Mouse (Mus musculus): ENCODE results near the gene Traip. TPM values are rescaled to one million over a fixed set of nuclear protein-coding genes. Genes with fewer than 3 reads are reported as not detected.

Traip gene
- polyA plus RNA-seq (2016; fragmentation: Nextera tagmentation; extraction: Ambion mirVana), result 35.8 and 41.7 TPM in 2 replicates

DNA sequence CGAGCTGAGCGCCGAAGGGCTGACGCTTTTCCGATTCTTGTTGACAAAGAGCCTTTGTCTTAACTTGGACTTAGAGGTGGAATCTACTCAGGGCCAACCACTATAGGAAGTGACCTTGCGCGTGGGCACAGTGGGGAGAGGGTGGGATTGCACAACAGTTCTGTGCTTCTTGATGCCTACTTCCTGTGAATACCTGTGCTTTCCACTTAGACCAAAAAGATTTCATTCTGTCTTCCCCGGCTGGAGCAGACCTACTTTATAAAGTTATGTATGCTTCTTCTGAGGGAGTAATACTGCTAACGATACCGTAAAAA is at the start of gene Traip:
TSS of gene Traip (plus strand) at position 215 of the 314 bp plus-strand sequence.
- peak within 1 kb of the TSS; percentile 91 for H3K27ac ChIP-seq (replicated peaks)
- H3K4me3 ChIP-seq, result peak within 1 kb of the TSS; percentile 91
- H3K4me1 ChIP-seq, result peaks cover 28% of the 10 kb centered on the region
- H3K36me3 ChIP-seq, result peaks cover 32% of the 10 kb centered on the region
- no peaks in the 10 kb centered on the region for H3K9me3 ChIP-seq (replicated peaks)
- H3K27me3 ChIP-seq (ENCODE audit: low read depth, poor library complexity, severe bottlenecking), result no peaks in the 10 kb centered on the region
- no peak for DNase-seq (ENCODE audit: low spot score)
- 93% methylated on average over 10 of the region's 10 CpGs for WGBS

DNA sequence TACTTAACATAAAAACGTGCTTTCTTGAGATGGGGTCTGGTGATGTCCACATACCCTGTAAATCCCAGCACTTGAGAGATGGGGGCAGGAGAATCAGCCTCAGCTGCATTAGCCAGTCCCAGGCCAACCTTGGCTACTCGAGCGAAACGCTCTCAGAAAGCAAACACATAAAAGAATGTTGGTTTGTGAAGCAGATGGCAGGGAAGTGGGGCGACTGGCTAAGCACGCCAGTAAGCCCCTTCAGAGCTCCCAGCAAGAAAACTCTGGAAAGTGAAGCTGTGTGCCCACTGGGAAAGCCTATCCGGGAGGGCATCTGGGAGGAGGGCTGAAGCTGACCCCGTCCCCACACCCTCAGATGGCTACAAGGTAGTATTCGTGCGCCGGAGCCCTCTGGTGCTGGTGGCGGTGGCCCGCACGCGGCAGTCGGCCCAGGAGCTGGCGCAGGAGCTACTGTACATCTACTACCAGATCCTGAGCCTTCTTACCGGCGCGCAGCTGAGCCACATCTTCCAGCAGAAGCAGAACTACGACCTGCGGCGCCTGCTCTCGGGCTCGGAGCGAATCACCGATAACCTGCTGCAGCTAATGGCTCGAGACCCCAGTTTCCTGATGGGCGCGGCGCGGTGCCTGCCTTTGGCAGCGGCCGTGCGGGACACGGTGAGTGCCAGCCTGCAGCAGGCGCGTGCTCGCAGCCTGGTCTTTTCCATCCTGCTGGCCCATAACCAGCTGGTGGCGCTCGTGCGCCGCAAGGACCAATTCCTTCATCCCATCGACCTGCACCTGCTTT is 48.9 kb upstream of the Traip start:
- H3K27me3 ChIP-seq (ENCODE audit: low read depth, poor library complexity, severe bottlenecking), result peaks cover 59% of the 10 kb centered on the region
- peak; percentile 83 for DNase-seq (ENCODE audit: low spot score)
- peaks cover 11% of the 10 kb centered on the region; the same call in 1 of the 2 replicates for H3K36me3 ChIP-seq
- H3K9me3 ChIP-seq (replicated peaks), result no peaks in the 10 kb centered on the region
- WGBS, result 1% methylated on average over 44 of the region's 44 CpGs
- peak overlapping the region; percentile 55 for H3K4me3 ChIP-seq
- peak overlapping the region; percentile 46; the same call in 1 of the 2 replicates for H3K27ac ChIP-seq (replicated peaks)
- H3K4me1 ChIP-seq, result peaks cover 20% of the 10 kb centered on the region

DNA sequence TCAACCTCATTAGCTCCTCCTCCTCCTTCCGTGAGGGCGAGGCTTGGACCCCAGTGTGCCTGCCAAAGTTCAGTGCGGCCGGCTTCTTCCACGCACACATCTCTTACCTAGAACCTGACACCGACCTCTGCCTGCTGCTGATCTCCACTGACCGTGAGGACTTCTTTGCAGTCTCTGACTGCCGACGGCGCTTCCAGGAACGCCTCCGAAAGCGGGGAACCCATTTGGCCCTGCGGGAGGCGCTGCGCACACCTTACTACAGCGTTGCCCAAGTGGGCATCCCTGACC is 48.4 kb upstream of the Traip start:
- no peak for DNase-seq (ENCODE audit: low spot score)
- Histone ChIP-seq H3K27ac (replicated peaks) (no peak overlapping the region), H3K4me3 (peak overlapping the region; percentile 55), H3K27me3 (ENCODE audit: low read depth, poor library complexity, severe bottlenecking) (peaks cover 64% of the 10 kb centered on the region), H3K36me3 (peaks cover 11% of the 10 kb centered on the region; the same call in 1 of the 2 replicates), H3K4me1 (peaks cover 25% of the 10 kb centered on the region), H3K9me3 (replicated peaks) (no peaks in the 10 kb centered on the region)
- WGBS, result 7% methylated on average over 17 of the region's 17 CpGs

DNA sequence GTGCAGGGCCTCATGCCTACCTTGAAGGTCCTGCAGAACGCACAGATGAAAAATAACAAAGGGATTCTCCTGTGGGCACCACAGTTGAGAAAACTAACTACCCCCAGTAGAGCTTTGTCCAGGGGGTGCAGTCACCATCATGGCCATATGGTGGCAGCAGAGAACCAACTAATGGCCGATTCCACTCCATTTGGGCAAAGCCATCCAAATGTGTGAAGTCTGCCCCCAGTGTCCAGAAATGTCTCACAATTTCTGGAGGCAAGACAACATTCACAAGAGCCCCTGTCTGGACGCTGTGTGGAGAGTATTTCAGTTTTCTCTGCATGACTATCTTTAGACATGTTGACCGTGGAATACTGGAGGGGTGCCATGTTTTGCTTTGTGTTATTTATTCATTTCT is 45.2 kb upstream of the Traip start:
- Histone ChIP-seq H3K4me1 (peaks cover 53% of the 10 kb centered on the region), H3K9me3 (replicated peaks) (no peaks in the 10 kb centered on the region), H3K4me3 (no peak overlapping the region), H3K27me3 (ENCODE audit: low read depth, poor library complexity, severe bottlenecking) (peaks cover 75% of the 10 kb centered on the region), H3K36me3 (peaks cover 4% of the 10 kb centered on the region; the same call in 1 of the 2 replicates), H3K27ac (replicated peaks) (no peak overlapping the region)
- WGBS, result 7% methylated on average over 4 of the region's 4 CpGs
- DNase-seq (ENCODE audit: low spot score), result peak; percentile 86

DNA sequence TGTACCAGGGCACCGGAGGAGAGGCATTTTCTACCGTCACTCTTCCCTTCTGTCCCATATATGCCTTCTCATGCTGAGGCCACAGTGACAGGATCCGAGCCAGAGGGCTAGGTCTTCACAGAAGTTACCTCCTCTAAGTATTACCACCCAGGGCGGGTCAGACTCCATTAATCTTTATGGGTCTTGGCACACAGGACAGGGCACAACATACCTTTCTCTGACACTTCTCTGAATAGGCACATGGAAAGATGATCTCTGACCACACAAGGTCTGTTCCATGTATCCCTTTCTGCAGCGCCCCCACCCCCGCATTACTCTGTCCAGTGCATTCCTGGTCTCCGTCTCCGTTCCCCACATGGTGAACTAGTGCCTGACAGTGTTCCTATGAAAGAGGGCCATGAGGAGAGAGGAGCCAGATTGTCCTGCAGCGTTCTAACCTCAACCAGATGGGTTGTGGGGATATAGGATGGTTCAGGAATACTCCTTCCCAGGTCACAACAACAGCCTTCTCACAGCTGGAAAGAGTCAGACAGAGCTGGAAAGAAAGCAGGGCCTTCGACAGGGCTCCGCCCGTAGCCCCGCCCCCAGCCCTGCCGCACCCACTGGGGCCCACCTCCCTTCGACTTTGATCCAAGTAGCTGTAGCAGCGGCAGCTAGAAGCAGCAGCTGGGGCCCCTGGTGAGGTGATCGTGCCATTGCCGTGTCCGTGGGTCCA is 43.5 kb upstream of the Traip start, which contains the start of gene Mst1r:
TSS of gene Mst1r (plus strand) at position 622 of the 715 bp plus-strand sequence.
- Histone ChIP-seq H3K4me3 (peak within 1 kb of the TSS; percentile 51), H3K4me1 (peaks cover 42% of the 10 kb centered on the region), H3K27me3 (ENCODE audit: low read depth, poor library complexity, severe bottlenecking) (peaks cover 58% of the 10 kb centered on the region), H3K9me3 (replicated peaks) (no peaks in the 10 kb centered on the region), H3K27ac (replicated peaks) (peak within 1 kb of the TSS; percentile 77), H3K36me3 (no peaks in the 10 kb centered on the region)
- DNase-seq (ENCODE audit: low spot score), result peak; percentile 67
- WGBS, result 22% methylated on average over 19 of the region's 19 CpGs

DNA sequence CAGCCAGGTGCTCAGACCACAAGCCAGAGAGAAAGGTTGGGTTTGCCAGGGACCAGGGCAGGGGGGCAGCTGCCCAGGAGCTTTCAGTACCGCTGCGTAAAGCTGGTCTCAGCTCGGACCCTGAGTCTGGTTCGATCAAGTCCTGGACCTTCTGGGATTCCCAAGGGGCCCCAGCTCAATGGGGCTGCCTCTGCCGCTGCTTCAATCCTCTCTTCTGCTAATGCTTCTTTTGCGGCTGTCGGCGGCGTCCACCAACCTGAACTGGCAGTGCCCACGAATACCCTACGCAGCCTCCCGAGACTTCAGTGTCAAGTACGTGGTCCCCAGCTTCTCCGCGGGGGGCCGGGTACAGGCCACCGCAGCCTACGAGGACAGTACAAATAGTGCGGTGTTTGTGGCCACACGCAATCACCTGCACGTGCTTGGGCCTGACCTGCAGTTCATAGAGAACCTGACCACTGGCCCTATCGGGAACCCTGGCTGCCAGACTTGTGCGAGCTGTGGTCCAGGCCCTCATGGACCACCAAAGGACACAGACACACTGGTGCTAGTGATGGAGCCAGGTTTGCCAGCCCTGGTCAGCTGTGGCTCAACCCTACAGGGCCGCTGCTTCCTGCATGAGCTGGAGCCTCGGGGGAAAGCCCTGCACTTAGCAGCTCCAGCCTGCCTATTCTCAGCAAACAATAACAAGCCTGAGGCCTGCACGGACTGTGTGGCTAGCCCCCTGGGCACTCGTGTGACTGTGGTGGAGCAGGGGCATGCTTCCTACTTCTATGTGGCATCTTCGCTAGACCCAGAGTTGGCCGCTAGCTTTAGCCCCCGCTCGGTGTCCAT is 42.8 kb upstream of the Traip start:
- H3K4me1 ChIP-seq, result peaks cover 37% of the 10 kb centered on the region
- no peaks in the 10 kb centered on the region for H3K9me3 ChIP-seq (replicated peaks)
- 47% methylated on average over 31 of the region's 31 CpGs for WGBS
- H3K27ac ChIP-seq (replicated peaks), result peak overlapping the region; percentile 77
- H3K36me3 ChIP-seq, result no peaks in the 10 kb centered on the region
- no peak for DNase-seq (ENCODE audit: low spot score)
- peak overlapping the region; percentile 51 for H3K4me3 ChIP-seq
- peaks cover 50% of the 10 kb centered on the region for H3K27me3 ChIP-seq (ENCODE audit: low read depth, poor library complexity, severe bottlenecking)

DNA sequence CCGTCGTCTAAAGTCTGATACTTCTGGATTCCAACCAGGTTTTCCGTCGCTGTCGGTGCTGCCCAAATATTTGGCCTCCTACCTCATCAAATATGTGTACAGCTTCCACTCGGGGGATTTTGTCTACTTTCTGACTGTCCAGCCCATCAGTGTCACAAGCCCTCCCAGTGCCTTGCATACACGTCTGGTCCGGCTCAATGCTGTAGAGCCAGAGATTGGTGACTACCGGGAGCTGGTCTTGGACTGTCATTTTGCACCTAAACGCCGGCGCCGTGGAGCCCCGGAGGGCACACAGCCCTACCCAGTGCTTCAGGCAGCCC is 42.2 kb upstream of the Traip start:
- H3K9me3 ChIP-seq (replicated peaks), result no peaks in the 10 kb centered on the region
- H3K4me1 ChIP-seq, result peaks cover 37% of the 10 kb centered on the region
- DNase-seq (ENCODE audit: low spot score), result no peak
- 85% methylated on average over 14 of the region's 14 CpGs for WGBS
- H3K27ac ChIP-seq (replicated peaks), result peak overlapping the region; percentile 53; the same call in 1 of the 2 replicates
- H3K36me3 ChIP-seq, result no peaks in the 10 kb centered on the region
- H3K4me3 ChIP-seq, result no peak overlapping the region
- H3K27me3 ChIP-seq (ENCODE audit: low read depth, poor library complexity, severe bottlenecking), result peaks cover 45% of the 10 kb centered on the region

DNA sequence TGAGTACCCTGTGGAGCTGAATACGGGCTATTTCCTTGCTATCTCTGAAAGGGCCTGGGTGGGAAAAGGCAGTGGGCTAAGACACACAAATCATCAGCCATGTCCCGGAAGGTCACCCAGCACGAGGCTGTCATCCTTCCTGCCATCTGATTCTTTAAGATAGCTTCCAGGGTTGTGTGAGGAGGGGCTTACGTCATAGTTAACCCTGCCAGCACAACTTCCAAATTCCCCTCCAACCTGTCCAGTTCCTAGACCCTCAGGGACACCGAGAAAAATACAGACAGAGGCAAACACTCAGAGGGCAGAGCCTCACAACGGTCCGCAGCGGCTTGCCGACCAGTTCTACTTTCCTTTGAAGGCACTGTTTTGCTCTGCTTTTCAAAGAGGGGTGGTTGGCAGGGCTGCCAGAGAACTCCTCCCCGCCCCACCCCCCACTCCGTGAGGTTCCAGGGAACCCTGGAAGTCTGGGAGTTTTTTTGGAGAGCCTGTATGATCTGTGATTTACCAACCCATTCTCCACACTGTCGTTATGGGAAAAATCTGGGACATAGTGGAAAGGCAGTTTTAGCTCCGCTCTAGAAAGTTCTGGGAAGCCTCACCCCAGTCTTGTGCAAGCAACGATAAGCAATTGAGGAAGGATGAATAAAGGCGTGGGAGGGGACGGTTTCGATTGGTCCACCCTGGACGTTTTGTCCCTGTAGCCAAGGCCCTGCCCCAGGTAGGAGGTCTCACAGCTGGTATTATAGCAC is 41.4 kb upstream of the Traip start:
- Histone ChIP-seq H3K27me3 (ENCODE audit: low read depth, poor library complexity, severe bottlenecking) (peaks cover 37% of the 10 kb centered on the region), H3K9me3 (replicated peaks) (no peaks in the 10 kb centered on the region), H3K27ac (replicated peaks) (0 out of 2 replicates have a peak overlapping the region, but pooled peaks have one; percentile 53), H3K36me3 (no peaks in the 10 kb centered on the region), H3K4me1 (peaks cover 37% of the 10 kb centered on the region), H3K4me3 (no peak overlapping the region)
- 35% methylated on average over 18 of the region's 18 CpGs for WGBS
- DNase-seq (ENCODE audit: low spot score), result no peak

DNA sequence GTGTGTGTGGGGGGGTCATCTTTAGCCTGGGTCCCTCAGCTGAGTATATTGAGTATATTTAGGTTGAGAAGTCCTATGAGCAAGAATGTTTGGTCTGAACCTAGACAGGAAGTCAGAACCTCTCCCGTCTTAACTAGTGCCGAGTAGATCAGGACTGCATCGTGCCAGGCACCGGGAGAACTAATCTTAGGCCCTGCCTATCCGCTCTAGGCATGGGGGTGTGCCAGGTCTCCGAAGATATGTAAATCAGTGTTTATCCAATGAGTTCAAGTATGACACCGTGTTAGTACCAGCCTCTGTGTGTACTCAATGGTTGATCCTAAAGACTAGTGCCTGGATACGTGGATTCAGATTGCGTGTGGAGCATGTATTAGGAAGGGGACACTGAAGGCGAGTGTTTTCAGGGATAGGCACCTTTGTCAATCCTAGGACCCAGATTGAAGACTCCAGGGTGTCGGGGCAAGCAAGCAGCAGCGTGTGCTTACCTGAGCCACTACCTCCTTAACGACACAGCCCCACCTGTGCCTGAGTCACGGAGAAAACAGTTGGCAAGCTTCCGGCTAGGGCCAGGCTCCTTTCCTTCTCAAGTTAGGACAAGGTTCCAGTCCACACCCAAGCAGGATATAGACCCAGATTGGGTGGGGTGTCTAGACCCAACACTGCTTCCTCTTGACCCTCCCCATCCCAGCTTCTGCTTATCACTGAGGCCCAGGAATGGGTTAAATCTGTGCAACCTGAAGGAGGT is 39.7 kb upstream of the Traip start:
- Histone ChIP-seq H3K9me3 (replicated peaks) (no peaks in the 10 kb centered on the region), H3K27ac (replicated peaks) (no peak overlapping the region), H3K4me1 (peaks cover 37% of the 10 kb centered on the region), H3K27me3 (ENCODE audit: low read depth, poor library complexity, severe bottlenecking) (peaks cover 31% of the 10 kb centered on the region), H3K36me3 (no peaks in the 10 kb centered on the region), H3K4me3 (no peak overlapping the region)
- DNase-seq (ENCODE audit: low spot score), result no peak
- 90% methylated on average over 15 of the region's 15 CpGs for WGBS

DNA sequence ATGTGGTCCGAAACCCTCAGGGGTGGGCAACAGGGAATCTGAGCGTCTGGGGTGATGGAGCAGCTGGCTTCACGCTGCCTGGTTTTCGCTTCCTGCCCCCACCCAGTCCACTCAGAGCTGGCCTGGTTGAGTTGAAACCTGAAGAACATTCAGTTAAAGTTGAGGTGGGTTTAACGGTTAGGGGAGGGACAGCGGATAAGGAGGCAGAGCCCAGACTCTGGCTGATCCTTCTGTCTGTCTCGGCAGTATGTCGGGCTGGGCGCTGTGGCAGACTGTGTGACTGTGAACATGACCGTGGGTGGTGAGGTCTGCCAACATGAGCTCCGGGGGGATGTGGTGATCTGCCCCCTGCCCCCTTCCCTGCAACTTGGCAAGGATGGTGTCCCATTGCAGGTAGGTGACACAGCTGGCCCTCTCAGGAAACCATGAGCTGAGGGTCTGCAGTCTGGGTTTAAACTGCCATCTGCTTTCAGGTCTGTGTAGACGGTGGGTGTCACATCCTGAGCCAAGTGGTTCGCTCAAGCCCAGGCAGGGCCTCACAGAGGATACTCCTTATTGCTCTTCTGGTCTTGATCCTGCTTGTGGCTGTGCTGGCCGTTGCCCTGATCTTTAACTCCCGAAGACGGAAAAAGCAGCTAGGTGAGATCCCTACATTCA is 35.0 kb upstream of the Traip start:
- no peak overlapping the region for H3K4me3 ChIP-seq
- H3K4me1 ChIP-seq, result peaks cover 18% of the 10 kb centered on the region
- 85% methylated on average over 16 of the region's 16 CpGs for WGBS
- H3K36me3 ChIP-seq, result no peaks in the 10 kb centered on the region
- peaks cover 4% of the 10 kb centered on the region; the same call in 1 of the 2 replicates for H3K27me3 ChIP-seq (ENCODE audit: low read depth, poor library complexity, severe bottlenecking)
- DNase-seq (ENCODE audit: low spot score), result no peak
- no peaks in the 10 kb centered on the region for H3K9me3 ChIP-seq (replicated peaks)
- no peak overlapping the region for H3K27ac ChIP-seq (replicated peaks)

DNA sequence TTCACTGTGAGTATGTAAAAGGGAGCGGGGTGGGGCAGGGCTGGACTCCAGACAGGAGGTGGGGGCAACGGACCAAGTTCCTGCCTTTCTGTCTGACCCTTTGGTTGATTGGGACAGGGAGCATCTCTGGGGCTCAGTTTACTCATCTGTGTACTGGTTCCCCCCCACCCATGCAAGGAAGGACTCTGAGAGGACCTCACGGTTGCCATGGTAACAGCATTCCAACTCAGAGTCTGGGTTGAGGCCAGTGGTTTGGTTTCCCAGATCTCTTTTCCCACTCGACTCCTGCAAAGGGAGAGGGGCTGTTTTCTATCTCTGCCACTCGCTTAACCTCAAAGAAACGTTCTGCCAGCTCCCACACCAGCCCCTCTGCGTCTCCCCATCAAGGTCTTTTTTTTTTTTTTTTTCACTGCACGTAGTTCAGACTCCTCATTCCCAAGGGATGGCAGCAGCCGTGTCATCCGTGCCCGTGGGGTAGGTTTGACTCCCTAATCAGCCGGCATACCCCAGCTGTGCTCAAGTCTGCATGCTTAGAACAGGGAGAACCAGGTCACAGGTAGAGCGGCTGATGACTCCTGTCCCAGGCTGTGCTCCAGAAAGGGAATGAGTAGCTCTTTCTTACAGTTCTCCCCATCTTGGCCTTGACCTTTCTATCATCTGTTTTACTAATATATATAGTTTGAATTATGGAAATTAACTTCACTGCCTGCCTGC is 31.9 kb upstream of the Traip start:
- no peak for DNase-seq (ENCODE audit: low spot score)
- WGBS, result 45% methylated on average over 13 of the region's 13 CpGs
- peak overlapping the region; percentile 55; the same call in 1 of the 2 replicates for H3K27ac ChIP-seq (replicated peaks)

More for the DNA sequence above, 31.9 kb upstream of the Traip start:
- H3K4me1 ChIP-seq, result peaks cover 20% of the 10 kb centered on the region
- H3K4me3 ChIP-seq, result peak overlapping the region; percentile 11; the same call in 1 of the 2 replicates
- peaks cover 4% of the 10 kb centered on the region; the same call in 1 of the 2 replicates for H3K27me3 ChIP-seq (ENCODE audit: low read depth, poor library complexity, severe bottlenecking)
- no peaks in the 10 kb centered on the region for H3K36me3 ChIP-seq
- H3K9me3 ChIP-seq (replicated peaks), result no peaks in the 10 kb centered on the region
